Mouse (Mus musculus) limb, embryonic 13.5 days (tissue): ENCODE results near the gene Prnd. TPM values are rescaled to one million over a fixed set of nuclear protein-coding genes. Genes with fewer than 3 reads are reported as not detected.

ENCODE experiments used
- ATAC-seq: fragments of 200-750 bp; cut with Nextera tagmentation; 2 replicates; pipeline ENCODE4 v1.8.0; 2017; ENCODE audit warnings: low read depth, moderate number of reproducible peaks, moderate TSS enrichment; ENCODE audit not compliant: low FRiP score
- H3K27ac ChIP-seq: fragments of 300-500 bp; sonication (generic); 2 replicates; pipeline ENCODE4 v1.5.1; 2015; ENCODE audit warnings: inconsistent platforms, mild to moderate bottlenecking, moderate library complexity
- H3K27me3 ChIP-seq: fragments of 300-500 bp; sonication (generic); 2 replicates; pipeline ENCODE4 v1.6.1; 2015; ENCODE audit warnings: mild to moderate bottlenecking, inconsistent platforms
- H3K36me3 ChIP-seq: fragments of 300-500 bp; sonication (generic); 2 replicates; pipeline ENCODE4 v1.6.1; 2015; ENCODE audit warnings: inconsistent platforms, mild to moderate bottlenecking, moderate library complexity
- H3K4me1 ChIP-seq: fragments of 300-500 bp; sonication (generic); 2 replicates; pipeline ENCODE4 v1.6.1; 2015; ENCODE audit warnings: inconsistent platforms
- H3K4me2 ChIP-seq: fragments of 300-500 bp; sonication (generic); replicated peaks from 2 replicates; pipeline ENCODE4 v1.6.1; 2015; ENCODE audit warnings: inconsistent platforms, mild to moderate bottlenecking, moderate library complexity
- H3K4me3 ChIP-seq: fragments of 300-500 bp; sonication (generic); 2 replicates; pipeline ENCODE4 v1.5.1; 2015; ENCODE audit warnings: moderate library complexity, mild to moderate bottlenecking, inconsistent platforms
- H3K9ac ChIP-seq: fragments of 300-500 bp; sonication (generic); 2 replicates; pipeline ENCODE4 v1.6.1; 2015; ENCODE audit warnings: mild to moderate bottlenecking, inconsistent platforms
- H3K9me3 ChIP-seq: fragments of 300-500 bp; sonication (generic); 2 replicates; pipeline ENCODE4 v1.6.1; 2016; ENCODE audit warnings: inconsistent platforms
- WGBS: fragments of 180-500 bp; shearing (Covaris S2); methylation state at CpG from one replicate; pipeline ENCODE4 v1.1.7; 2015; 5-methylcytosine and 5-hydroxymethylcytosine counted together
- polyA plus RNA-seq: library from polyadenylated mRNA; unstranded; fragments of >200 nt; fragmentation: Nextera tagmentation; extraction: Ambion mirVana; gene quantifications from 2 replicates; pipeline ENCODE4 v1.2.1, GENCODE M21; 2015

The Prnd gene
- polyA plus RNA-seq, result 36.8 and 42.1 TPM in 2 replicates

DNA sequence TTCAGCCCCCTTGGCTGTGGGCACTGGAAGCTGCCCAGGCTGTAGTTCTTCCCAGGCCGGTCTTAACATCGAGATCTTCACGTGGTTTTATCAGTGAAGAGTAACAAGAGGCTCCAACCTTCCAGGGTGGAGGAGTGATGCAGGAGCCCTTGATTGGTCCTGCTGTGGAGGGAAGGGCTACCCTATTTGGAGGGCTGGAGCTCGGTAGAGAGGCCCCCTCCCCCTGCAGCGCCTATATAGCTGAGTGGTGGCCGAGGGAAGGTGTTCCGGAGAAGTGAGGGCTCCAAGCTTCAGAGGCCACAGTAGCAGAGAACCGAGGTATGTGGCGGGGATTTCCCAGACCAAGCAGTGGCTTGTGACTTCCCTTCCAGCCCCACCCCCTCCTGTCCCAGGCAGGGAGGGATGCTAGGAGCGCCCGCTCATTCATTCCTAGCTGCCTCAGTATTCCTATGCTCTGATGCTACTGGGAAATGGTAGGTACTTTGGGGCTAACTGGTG, at the start of gene Prnd:
TSS of gene Prnd (plus strand) at position 264 of the 498 bp plus-strand sequence.
- no peak within 1 kb of the TSS for H3K9ac ChIP-seq
- no peaks in the 10 kb centered on the region for H3K9me3 ChIP-seq
- H3K4me2 ChIP-seq, result 0 out of 2 replicates have a peak within 1 kb of the TSS, but pooled peaks have one; percentile 12
- ATAC-seq, result no peak
- no peaks in the 10 kb centered on the region for H3K36me3 ChIP-seq
- peaks cover 16% of the 10 kb centered on the region for H3K4me1 ChIP-seq
- H3K4me3 ChIP-seq, result 0 out of 2 replicates have a peak within 1 kb of the TSS, but pooled peaks have one; percentile 2
- WGBS, result 8% methylated on average over 11 of the region's 11 CpGs
- H3K27ac ChIP-seq, result no peak within 1 kb of the TSS
- H3K27me3 ChIP-seq, result peaks cover 43% of the 10 kb centered on the region

DNA sequence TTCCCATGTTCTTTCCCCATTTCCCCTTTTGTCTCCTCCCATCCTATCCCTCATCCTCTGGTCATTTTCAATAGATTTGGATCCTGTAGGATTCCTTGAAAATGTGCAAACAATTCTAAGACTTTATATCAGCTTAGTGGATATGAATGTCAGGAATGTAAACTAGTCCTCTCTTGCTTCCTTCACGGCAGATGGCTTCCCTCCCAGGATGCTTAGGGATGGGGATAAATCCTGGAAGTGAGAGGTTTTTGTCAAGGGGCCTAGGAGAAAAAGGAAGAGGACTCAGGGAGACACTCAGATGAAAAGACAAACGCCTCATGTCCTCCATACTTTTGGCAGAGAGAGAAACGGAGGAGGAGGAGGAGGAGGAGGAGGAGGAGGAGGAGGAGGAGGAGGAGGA, 48.2 kb upstream of the Prnd start:
- no peak overlapping the region for H3K9ac ChIP-seq
- 59% methylated on average over 3 of the region's 3 CpGs for WGBS
- H3K27ac ChIP-seq, result no peak overlapping the region
- H3K9me3 ChIP-seq, result no peaks in the 10 kb centered on the region
- H3K4me1 ChIP-seq, result 0 out of 2 replicates have a peak, but pooled peaks cover 4% of the 10 kb centered on the region
- H3K4me3 ChIP-seq, result no peak overlapping the region
- no peak overlapping the region for H3K4me2 ChIP-seq
- no peaks in the 10 kb centered on the region for H3K36me3 ChIP-seq
- ATAC-seq, result no peak
- H3K27me3 ChIP-seq, result no peaks in the 10 kb centered on the region

DNA sequence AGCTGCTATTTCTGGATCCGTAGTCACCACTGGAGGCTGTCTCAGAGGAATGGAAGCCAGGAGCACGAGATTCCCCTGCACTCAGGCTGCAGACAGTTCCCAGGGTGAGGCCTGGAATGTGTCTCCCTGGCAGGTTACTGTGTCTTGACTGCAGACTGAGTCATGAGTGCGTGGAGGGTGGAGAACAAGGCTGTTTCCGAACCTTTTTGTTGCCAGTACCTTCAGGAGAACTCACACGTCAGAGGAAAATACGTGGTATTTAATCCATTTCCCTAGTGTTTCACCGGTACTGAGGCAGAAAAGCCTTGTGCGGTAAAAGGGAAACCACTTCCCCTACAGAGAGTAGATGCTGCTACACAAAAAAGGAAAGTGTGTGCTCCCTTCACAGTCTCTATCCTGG, 47.8 kb upstream of the Prnd start:
- Histone ChIP-seq H3K9ac (no peak overlapping the region), H3K4me1 (0 out of 2 replicates have a peak, but pooled peaks cover 4% of the 10 kb centered on the region), H3K27ac (no peak overlapping the region), H3K27me3 (no peaks in the 10 kb centered on the region), H3K4me2 (no peak overlapping the region), H3K36me3 (no peaks in the 10 kb centered on the region), H3K9me3 (no peaks in the 10 kb centered on the region), H3K4me3 (no peak overlapping the region)
- no peak for ATAC-seq
- WGBS, result 31% methylated on average over 8 of the region's 8 CpGs

DNA sequence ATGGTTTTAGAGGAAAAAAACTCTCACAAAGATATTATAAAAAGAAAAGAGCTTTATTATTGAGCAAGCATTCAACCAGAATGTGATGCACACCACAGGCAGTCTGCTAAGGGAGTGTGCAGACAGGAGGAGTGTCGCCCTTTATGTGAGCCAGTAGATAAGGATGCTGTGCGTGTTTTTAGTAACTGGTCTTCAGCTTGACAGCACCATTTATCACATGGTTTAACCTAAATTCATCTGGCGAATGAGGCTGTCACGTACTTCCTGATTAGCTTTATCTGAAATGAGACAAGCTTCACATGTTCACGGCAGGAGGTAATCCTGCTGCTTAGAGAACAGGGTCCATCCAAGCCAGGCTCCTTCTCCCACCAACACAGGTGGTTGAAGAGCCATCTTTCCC, 45.6 kb upstream of the Prnd start:
- no peaks in the 10 kb centered on the region for H3K27me3 ChIP-seq
- no peak overlapping the region for H3K4me3 ChIP-seq
- no peaks in the 10 kb centered on the region for H3K36me3 ChIP-seq
- H3K9ac ChIP-seq, result no peak overlapping the region
- H3K9me3 ChIP-seq, result no peaks in the 10 kb centered on the region
- 65% methylated on average over 5 of the region's 5 CpGs for WGBS
- 0 out of 2 replicates have a peak, but pooled peaks cover 4% of the 10 kb centered on the region for H3K4me1 ChIP-seq
- ATAC-seq, result no peak
- no peak overlapping the region for H3K27ac ChIP-seq
- H3K4me2 ChIP-seq, result no peak overlapping the region

DNA sequence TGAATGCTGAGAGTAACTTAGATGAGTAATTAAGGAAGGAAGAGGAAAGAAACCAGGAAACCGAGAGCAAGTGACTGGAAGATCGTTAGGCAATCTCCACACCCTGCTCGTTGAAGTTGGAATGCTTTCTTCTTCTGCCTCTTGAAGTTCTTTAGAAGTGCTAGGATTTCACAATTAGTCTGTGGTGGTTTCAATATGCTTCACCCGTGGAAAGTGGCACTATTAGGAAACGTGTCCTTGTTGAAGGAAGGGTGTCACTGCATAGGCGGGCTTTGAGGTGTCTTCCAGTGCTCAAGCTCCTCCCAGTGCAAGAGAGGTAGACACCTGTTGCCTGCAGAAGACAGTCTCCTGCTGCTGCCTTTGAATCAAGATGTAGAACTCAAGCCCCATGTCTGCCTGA, 44.9 kb upstream of the Prnd start:
- no peaks in the 10 kb centered on the region for H3K36me3 ChIP-seq
- H3K4me3 ChIP-seq, result no peak overlapping the region
- no peak overlapping the region for H3K27ac ChIP-seq
- H3K9me3 ChIP-seq, result no peaks in the 10 kb centered on the region
- no peak overlapping the region for H3K9ac ChIP-seq
- H3K4me1 ChIP-seq, result peaks cover 11% of the 10 kb centered on the region
- H3K27me3 ChIP-seq, result no peaks in the 10 kb centered on the region
- no peak overlapping the region for H3K4me2 ChIP-seq
- no peak for ATAC-seq
- WGBS, result 47% methylated on average over 6 of the region's 6 CpGs

DNA sequence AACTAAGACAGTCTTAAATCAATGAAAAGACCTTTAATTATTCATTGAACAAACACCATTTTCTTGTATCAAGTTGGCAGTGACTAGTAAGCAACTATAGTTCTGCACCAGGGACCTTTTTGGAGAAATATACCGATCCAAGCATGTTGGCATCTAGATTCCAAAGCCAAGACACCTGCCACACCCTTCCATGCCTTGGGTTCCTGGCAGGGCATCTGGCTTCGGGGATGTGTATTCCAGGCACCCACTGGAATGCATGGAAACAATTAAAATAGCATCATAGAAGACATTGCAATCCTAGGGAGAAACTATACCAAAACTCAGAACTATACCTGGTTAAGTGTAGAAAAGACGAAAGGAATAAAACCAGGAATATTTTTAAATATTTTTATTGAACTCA, 44.4 kb upstream of the Prnd start:
- H3K4me2 ChIP-seq, result no peak overlapping the region
- H3K27me3 ChIP-seq, result no peaks in the 10 kb centered on the region
- H3K9ac ChIP-seq, result no peak overlapping the region
- H3K27ac ChIP-seq, result no peak overlapping the region
- no peak for ATAC-seq
- H3K4me1 ChIP-seq, result peaks cover 16% of the 10 kb centered on the region
- no peak overlapping the region for H3K4me3 ChIP-seq
- 80% methylated on average over 3 of the region's 3 CpGs for WGBS
- no peaks in the 10 kb centered on the region for H3K36me3 ChIP-seq
- no peaks in the 10 kb centered on the region for H3K9me3 ChIP-seq

DNA sequence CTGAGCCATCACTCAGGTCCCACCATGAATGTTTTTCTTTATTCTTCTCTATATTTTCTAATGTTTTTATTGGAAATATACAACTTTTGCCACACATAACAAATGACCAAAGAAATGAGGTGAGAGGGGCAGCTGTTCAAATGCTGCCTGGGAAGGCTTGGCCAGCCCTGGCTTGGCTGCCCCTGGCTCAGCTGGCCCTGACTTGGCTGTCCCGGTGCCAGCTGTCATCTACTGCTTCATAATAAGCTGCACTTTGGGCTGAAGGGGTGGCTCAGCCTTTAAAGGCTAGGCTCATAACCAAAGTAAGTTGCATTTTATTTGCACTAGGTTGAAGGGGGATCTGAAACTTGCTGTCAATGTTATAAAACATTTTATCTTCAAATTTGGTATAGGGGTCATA, 43.8 kb upstream of the Prnd start:
- H3K4me2 ChIP-seq, result no peak overlapping the region
- no peak for ATAC-seq
- H3K4me3 ChIP-seq, result no peak overlapping the region
- no peak overlapping the region for H3K27ac ChIP-seq
- H3K36me3 ChIP-seq, result no peaks in the 10 kb centered on the region
- H3K9ac ChIP-seq, result no peak overlapping the region
- no peaks in the 10 kb centered on the region for H3K9me3 ChIP-seq
- H3K27me3 ChIP-seq, result no peaks in the 10 kb centered on the region
- WGBS, result 71% methylated on average over 1 of the region's 1 CpGs
- H3K4me1 ChIP-seq, result peaks cover 21% of the 10 kb centered on the region

DNA sequence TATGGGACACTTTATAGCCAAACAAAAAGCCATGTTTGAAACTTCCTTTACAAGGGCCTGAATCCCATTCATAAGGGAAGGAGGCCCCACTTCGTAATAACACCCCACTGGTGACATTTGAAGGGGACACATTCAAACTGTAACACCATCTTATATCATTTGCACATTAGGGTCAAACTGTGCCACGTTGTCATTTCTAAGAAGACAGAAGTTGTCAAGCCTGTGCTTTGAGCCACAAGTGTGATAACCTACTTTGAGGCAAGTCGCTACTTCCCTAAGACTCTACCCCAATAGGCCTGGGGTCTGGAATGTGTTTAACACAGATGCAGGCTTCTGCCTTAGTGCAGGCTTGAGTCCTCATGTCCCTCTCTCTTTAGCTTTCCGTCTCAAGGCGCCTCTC, 43.4 kb upstream of the Prnd start:
- no peak overlapping the region for H3K4me3 ChIP-seq
- H3K9ac ChIP-seq, result no peak overlapping the region
- H3K27me3 ChIP-seq, result no peaks in the 10 kb centered on the region
- no peaks in the 10 kb centered on the region for H3K36me3 ChIP-seq
- no peak overlapping the region for H3K27ac ChIP-seq
- no peaks in the 10 kb centered on the region for H3K9me3 ChIP-seq
- 78% methylated on average over 5 of the region's 5 CpGs for WGBS
- ATAC-seq, result no peak
- H3K4me2 ChIP-seq, result no peak overlapping the region
- peaks cover 21% of the 10 kb centered on the region for H3K4me1 ChIP-seq

DNA sequence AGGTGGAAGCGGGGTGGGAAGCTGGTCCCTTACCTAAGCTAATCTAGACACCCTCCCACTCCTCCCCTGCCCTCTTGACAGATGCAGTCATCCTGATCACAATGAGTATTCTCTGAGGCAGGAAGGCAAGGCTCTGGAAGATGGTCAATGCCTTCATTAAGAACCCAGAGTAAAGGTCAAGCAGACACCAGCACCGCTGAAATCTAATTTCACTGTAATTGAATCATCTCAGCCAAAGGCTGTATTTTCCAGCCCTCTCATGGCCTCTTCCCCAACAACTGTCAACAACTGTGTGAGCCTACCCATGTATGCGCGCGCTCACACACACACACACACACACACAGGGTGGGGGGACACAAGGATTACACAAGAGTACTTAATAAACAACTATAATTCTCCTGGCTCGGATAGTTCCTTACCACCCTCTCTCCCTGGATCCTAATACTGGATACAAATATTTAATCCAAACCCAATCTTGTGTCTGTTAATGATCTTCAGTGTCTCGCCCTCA, 42.3 kb upstream of the Prnd start:
- Histone ChIP-seq H3K4me1 (peaks cover 17% of the 10 kb centered on the region), H3K36me3 (no peaks in the 10 kb centered on the region), H3K9ac (no peak overlapping the region), H3K4me2 (no peak overlapping the region), H3K4me3 (no peak overlapping the region), H3K27me3 (no peaks in the 10 kb centered on the region), H3K9me3 (no peaks in the 10 kb centered on the region), H3K27ac (no peak overlapping the region)
- 88% methylated on average over 7 of the region's 7 CpGs for WGBS
- ATAC-seq, result no peak

DNA sequence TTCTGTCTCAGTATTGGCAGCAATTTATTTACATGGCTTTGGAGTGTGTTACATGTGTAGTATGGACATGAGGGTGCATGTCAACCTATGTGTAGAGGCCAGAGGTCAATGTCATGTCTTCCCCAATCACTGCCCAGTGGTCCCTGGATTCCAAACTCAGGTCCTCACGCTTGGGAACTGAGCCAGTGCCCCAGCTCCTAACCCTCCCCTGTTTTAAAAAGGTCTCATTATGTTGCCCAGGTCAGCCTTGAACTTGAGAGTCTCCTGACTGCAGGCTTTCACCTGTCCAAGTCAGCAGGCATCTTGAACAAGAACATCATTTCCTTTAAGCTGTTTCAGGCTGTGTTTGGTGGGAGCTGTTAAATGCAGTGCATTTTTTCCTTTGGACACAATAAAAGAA, 41.8 kb upstream of the Prnd start:
- Histone ChIP-seq H3K4me3 (peak overlapping the region; percentile 74; the same call in 1 of the 2 replicates), H3K9me3 (no peaks in the 10 kb centered on the region), H3K27ac (no peak overlapping the region), H3K4me1 (peaks cover 17% of the 10 kb centered on the region), H3K4me2 (peak overlapping the region; percentile 77), H3K27me3 (no peaks in the 10 kb centered on the region), H3K36me3 (no peaks in the 10 kb centered on the region), H3K9ac (no peak overlapping the region)
- ATAC-seq, result no peak
- WGBS, result 83% methylated on average over 1 of the region's 1 CpGs

DNA sequence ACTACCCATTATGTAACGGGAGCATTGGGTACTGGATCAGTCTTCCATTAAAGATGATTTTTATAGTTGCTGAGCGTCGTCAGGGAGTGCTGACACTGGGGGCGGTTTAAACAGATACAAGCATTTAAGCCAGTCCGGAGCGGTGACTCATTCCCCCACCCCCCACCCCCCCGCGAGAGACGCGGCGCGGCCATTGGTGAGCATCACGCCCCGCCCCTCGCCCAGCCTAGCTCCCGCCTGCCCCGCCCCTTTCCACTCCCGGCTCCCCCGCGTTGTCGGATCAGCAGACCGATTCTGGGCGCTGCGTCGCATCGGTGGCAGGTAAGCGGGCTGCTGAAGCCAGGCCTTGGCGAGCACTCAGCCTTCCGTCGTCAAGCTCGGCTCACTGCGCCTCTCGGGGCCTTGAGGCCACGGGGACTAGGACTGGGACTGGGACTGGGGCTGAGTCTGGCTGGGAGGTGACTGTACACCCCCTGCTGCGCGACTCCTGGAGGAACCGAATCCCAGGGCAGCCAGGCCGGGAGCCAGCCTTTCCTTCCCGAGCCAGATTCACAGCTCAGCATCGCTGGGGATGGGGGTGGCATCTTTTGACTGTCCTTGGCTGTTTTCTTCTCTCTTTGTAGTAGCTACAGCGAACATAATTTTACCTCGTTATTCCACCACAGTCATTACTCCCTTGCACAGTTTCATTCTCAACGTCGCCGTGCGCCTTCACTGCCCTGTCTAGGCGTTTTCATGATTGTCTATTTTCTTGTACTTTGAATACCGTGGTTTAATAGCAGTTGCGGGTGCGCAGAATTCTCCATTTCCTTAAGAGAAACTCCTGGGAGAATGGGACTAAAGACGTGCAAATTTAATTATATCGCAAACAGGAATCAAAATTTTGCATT, 40.7 kb upstream of the Prnd start, which contains the start of the genes Prnp and Prn:
TSS of gene Prnp (plus strand) at position 246 of the 890 bp plus-strand sequence.
TSS of gene Prn (plus strand) at position 275 of the 890 bp plus-strand sequence.
- H3K4me3 ChIP-seq, result peak within 1 kb of the TSS; percentile 74
- no peaks in the 10 kb centered on the region for H3K27me3 ChIP-seq
- peak within 1 kb of the TSS; percentile 77 for H3K4me2 ChIP-seq
- peak; percentile 96 for ATAC-seq
- H3K36me3 ChIP-seq, result no peaks in the 10 kb centered on the region
- 3% methylated on average over 52 of the region's 52 CpGs for WGBS
- H3K9ac ChIP-seq, result peak within 1 kb of the TSS; percentile 79
- H3K4me1 ChIP-seq, result peaks cover 17% of the 10 kb centered on the region
- peak within 1 kb of the TSS; percentile 74; the same call in 1 of the 2 replicates for H3K27ac ChIP-seq
- no peaks in the 10 kb centered on the region for H3K9me3 ChIP-seq

DNA sequence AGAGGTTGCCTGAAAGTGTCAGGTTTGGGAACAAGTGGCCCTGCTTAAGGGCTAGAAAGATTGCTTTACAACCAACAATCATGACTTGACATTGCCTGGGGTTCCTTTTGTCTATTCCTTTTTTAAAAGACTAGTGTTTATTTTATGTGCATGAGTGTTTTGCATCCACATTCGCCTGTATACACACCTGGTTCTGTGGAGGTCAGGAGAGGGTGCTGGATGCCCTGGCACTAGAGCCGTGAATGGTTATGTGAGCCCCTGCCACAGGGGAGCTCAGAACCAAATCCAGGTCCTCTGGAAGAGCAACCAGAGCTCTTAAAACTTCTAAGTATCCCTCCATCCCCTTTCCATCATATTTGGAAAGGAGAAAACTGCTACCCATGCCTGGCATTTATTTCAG, 39.8 kb upstream of the Prnd start:
- Histone ChIP-seq H3K4me1 (peaks cover 17% of the 10 kb centered on the region), H3K36me3 (peaks cover 2% of the 10 kb centered on the region; the same call in 1 of the 2 replicates), H3K4me3 (peak overlapping the region; percentile 74), H3K9ac (no peak overlapping the region), H3K9me3 (no peaks in the 10 kb centered on the region), H3K27ac (no peak overlapping the region), H3K27me3 (no peaks in the 10 kb centered on the region), H3K4me2 (peak overlapping the region; percentile 77)
- no peak for ATAC-seq
- WGBS, result 27% methylated on average over 2 of the region's 2 CpGs
